Mouse (Mus musculus): Measurements from ENCODE around the gene Capns2. TPM values are rescaled to one million over a fixed set of nuclear protein-coding genes. Genes with fewer than 3 reads are reported as not detected.

The Capns2 gene
- total and polyA plus RNA-seq, 3 experiments, result not detected

GRCm38 (mm10) chr8:92913396-92913795 lies 12.2 kb downstream of the Capns2 start:
- TF ChIP-seq GATA1 (IDR thresholded peaks at IDR 0.05; ENCODE audit: borderline replicate concordance, low read length), result no peak
- no peak for TF ChIP-seq POLR2AphosphoS5 (IDR thresholded peaks at IDR 0.05; ENCODE audit: insufficient replicate concordance, low read depth, low read length)
- TF ChIP-seq GATA2 (IDR thresholded peaks at IDR 0.05; ENCODE audit: borderline replicate concordance, low read depth, low read length), result no peak
- no peak for TF ChIP-seq TAL1 (conservative IDR thresholded peaks at IDR 0.05; ENCODE audit: low read depth, low read length)
- no peak for TF ChIP-seq CTCF (IDR thresholded peaks at IDR 0.05; ENCODE audit: low read depth, low read length)
- Histone ChIP-seq H3K4me3 (ENCODE audit: low read depth, low read length) (no peak overlapping the region), H3K36me3 (replicated peaks) (no peaks in the 10 kb centered on the region), H3K27me3 (ENCODE audit: insufficient read depth, low read length) (no peaks in the 10 kb centered on the region), H3K4me1 (ENCODE audit: insufficient read depth, low read depth, low read length) (no peaks in the 10 kb centered on the region), H3K9me3 (replicated peaks) (peaks cover 22% of the 10 kb centered on the region)
- DNase-seq (ENCODE audit: low spot score) (no peak), ATAC-seq (ENCODE audit: extremely low read depth, insufficient number of reproducible peaks, low FRiP score, poor library complexity, severe bottlenecking) (no peak)

DNA sequence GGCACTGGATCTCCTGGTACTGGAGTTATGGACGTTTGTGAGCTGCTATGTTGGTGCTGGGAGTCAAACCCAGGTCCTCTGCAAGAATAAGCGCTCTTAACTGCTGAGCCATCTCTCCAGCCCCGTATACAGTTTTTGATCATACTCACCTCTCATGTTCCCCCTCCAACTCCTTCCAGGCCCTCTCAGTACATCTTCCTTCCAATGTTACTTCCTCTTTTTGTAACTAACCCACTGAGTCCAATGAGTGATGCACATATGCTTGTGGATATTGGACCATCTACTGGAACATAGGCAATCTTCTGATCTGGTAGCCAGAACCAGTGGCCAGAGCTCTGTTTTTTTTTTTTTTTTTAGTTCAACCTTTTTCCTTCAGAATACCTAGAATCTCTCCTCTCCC lies 14.9 kb downstream of the Capns2 start:
- Histone ChIP-seq H3K27me3 (ENCODE audit: insufficient read depth, low read length) (no peaks in the 10 kb centered on the region), H3K36me3 (replicated peaks) (no peaks in the 10 kb centered on the region), H3K4me1 (ENCODE audit: insufficient read depth, low read depth, low read length) (no peaks in the 10 kb centered on the region), H3K4me3 (ENCODE audit: low read depth, low read length) (no peak overlapping the region), H3K9me3 (replicated peaks) (peaks cover 20% of the 10 kb centered on the region)
- DNase-seq (ENCODE audit: low spot score) (no peak), ATAC-seq (ENCODE audit: extremely low read depth, insufficient number of reproducible peaks, low FRiP score, poor library complexity, severe bottlenecking) (no peak)
- TF ChIP-seq GATA1 (IDR thresholded peaks at IDR 0.05; ENCODE audit: borderline replicate concordance, low read length) (no peak), CTCF (IDR thresholded peaks at IDR 0.05; ENCODE audit: low read depth, low read length) (no peak), GATA2 (IDR thresholded peaks at IDR 0.05; ENCODE audit: borderline replicate concordance, low read depth, low read length) (no peak), POLR2AphosphoS5 (IDR thresholded peaks at IDR 0.05; ENCODE audit: insufficient replicate concordance, low read depth, low read length) (no peak), TAL1 (conservative IDR thresholded peaks at IDR 0.05; ENCODE audit: low read depth, low read length) (no peak)

DNA sequence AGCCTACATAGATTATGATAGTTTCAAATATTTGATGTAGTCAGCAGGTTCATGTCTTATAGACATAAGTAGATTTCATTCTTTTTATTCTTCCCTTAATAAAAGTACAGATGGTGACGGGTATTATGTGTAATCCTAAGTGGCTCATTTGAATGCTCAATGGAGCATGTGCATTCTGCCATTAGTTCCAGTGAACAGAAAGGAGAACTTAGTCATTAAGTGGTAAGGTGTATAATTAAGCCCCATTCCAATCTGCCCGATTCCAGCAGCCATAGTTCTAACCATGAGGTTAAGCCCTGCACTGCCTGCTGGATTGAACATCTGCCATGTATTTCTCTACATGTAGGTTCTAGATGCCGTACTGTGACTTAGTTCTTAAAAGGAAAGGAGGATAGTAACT lies 20.6 kb downstream of the Capns2 start:
- Histone ChIP-seq H3K9me3 (replicated peaks) (peaks cover 13% of the 10 kb centered on the region), H3K27me3 (ENCODE audit: insufficient read depth, low read length) (no peaks in the 10 kb centered on the region), H3K36me3 (replicated peaks) (no peaks in the 10 kb centered on the region), H3K4me3 (ENCODE audit: low read depth, low read length) (no peak overlapping the region), H3K4me1 (ENCODE audit: insufficient read depth, low read depth, low read length) (no peaks in the 10 kb centered on the region)
- DNase-seq (ENCODE audit: low spot score), result no peak
- TF ChIP-seq CTCF (IDR thresholded peaks at IDR 0.05; ENCODE audit: low read depth, low read length) (no peak), POLR2AphosphoS5 (IDR thresholded peaks at IDR 0.05; ENCODE audit: insufficient replicate concordance, low read depth, low read length) (no peak), TAL1 (conservative IDR thresholded peaks at IDR 0.05; ENCODE audit: low read depth, low read length) (no peak), GATA2 (IDR thresholded peaks at IDR 0.05; ENCODE audit: borderline replicate concordance, low read depth, low read length) (no peak), GATA1 (IDR thresholded peaks at IDR 0.05; ENCODE audit: borderline replicate concordance, low read length) (no peak)
- no peak for ATAC-seq (ENCODE audit: extremely low read depth, insufficient number of reproducible peaks, low FRiP score, poor library complexity, severe bottlenecking)

DNA sequence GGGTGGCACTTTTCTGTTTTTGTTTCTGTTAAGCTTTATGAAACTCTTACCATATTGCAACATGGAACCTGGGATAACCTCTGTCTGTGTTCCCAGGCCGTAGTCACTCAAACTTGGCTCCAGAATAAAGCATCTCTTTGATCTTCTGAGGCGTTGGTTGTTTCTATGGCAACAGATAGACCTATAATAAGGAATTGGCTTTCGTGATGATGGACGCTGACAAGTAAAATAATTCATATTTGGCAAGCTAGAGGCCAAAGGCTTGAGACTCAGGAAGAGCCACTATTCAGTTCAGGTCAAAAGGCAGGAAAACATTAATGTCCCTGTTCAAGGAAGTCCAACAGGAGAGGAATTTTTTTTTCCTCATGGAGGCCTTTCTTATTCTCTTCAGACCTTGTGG lies 27.8 kb downstream of the Capns2 start:
- no peak for DNase-seq (ENCODE audit: low spot score)
- TF ChIP-seq TAL1 (conservative IDR thresholded peaks at IDR 0.05; ENCODE audit: low read depth, low read length) (no peak), GATA1 (IDR thresholded peaks at IDR 0.05; ENCODE audit: borderline replicate concordance, low read length) (no peak), CTCF (IDR thresholded peaks at IDR 0.05; ENCODE audit: low read depth, low read length) (no peak), POLR2AphosphoS5 (IDR thresholded peaks at IDR 0.05; ENCODE audit: insufficient replicate concordance, low read depth, low read length) (no peak), GATA2 (IDR thresholded peaks at IDR 0.05; ENCODE audit: borderline replicate concordance, low read depth, low read length) (no peak)
- no peaks in the 10 kb centered on the region for H3K4me1 ChIP-seq (ENCODE audit: insufficient read depth, low read depth, low read length)
- no peaks in the 10 kb centered on the region for H3K36me3 ChIP-seq (replicated peaks)
- no peaks in the 10 kb centered on the region for H3K27me3 ChIP-seq (ENCODE audit: insufficient read depth, low read length)
- no peak overlapping the region for H3K4me3 ChIP-seq (ENCODE audit: low read depth, low read length)
- no peak for ATAC-seq (ENCODE audit: extremely low read depth, insufficient number of reproducible peaks, low FRiP score, poor library complexity, severe bottlenecking)
- peaks cover 8% of the 10 kb centered on the region for H3K9me3 ChIP-seq (replicated peaks)

DNA sequence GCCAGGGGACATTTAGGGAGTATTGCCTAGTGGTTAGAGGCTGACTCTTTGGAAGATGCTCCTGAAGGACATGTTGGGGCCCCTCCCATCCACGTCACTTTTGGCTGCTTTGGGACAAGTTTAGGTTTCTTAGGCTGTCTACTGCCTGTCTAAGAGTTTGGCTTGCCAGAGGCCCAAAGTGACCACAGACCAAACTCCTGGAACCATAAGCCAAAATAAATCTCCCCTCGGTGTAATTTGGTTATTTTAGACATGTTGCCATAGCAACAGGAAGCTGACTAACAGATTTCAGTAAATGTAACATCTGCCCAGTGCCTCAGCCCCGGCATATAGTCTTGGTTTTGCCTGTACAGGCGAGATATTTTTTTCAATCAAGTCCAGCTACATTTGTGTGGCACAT lies 36.8 kb downstream of the Capns2 start:
- no peaks in the 10 kb centered on the region for H3K27me3 ChIP-seq (ENCODE audit: insufficient read depth, low read length)
- H3K9me3 ChIP-seq (replicated peaks), result peaks cover 20% of the 10 kb centered on the region
- TF ChIP-seq GATA1 (IDR thresholded peaks at IDR 0.05; ENCODE audit: borderline replicate concordance, low read length), result no peak
- no peak for TF ChIP-seq POLR2AphosphoS5 (IDR thresholded peaks at IDR 0.05; ENCODE audit: insufficient replicate concordance, low read depth, low read length)
- TF ChIP-seq GATA2 (IDR thresholded peaks at IDR 0.05; ENCODE audit: borderline replicate concordance, low read depth, low read length), result no peak
- TF ChIP-seq TAL1 (conservative IDR thresholded peaks at IDR 0.05; ENCODE audit: low read depth, low read length), result no peak
- no peak for TF ChIP-seq CTCF (IDR thresholded peaks at IDR 0.05; ENCODE audit: low read depth, low read length)
- no peaks in the 10 kb centered on the region for H3K4me1 ChIP-seq (ENCODE audit: insufficient read depth, low read depth, low read length)
- H3K4me3 ChIP-seq (ENCODE audit: low read depth, low read length), result no peak overlapping the region
- no peak for DNase-seq (ENCODE audit: low spot score)
- ATAC-seq (ENCODE audit: extremely low read depth, insufficient number of reproducible peaks, low FRiP score, poor library complexity, severe bottlenecking), result no peak
- no peaks in the 10 kb centered on the region for H3K36me3 ChIP-seq (replicated peaks)

GRCm38 (mm10) chr8:92949071-92949470 lies 47.9 kb downstream of the Capns2 start:
- TF ChIP-seq TAL1 (conservative IDR thresholded peaks at IDR 0.05; ENCODE audit: low read depth, low read length) (no peak), GATA1 (IDR thresholded peaks at IDR 0.05; ENCODE audit: borderline replicate concordance, low read length) (no peak), POLR2AphosphoS5 (IDR thresholded peaks at IDR 0.05; ENCODE audit: insufficient replicate concordance, low read depth, low read length) (no peak), CTCF (IDR thresholded peaks at IDR 0.05; ENCODE audit: low read depth, low read length) (no peak), GATA2 (IDR thresholded peaks at IDR 0.05; ENCODE audit: borderline replicate concordance, low read depth, low read length) (no peak)
- H3K27me3 ChIP-seq (ENCODE audit: insufficient read depth, low read length), result no peaks in the 10 kb centered on the region
- no peak overlapping the region for H3K4me3 ChIP-seq (ENCODE audit: low read depth, low read length)
- DNase-seq (ENCODE audit: low spot score) (no peak), ATAC-seq (ENCODE audit: extremely low read depth, insufficient number of reproducible peaks, low FRiP score, poor library complexity, severe bottlenecking) (no peak)
- H3K4me1 ChIP-seq (ENCODE audit: insufficient read depth, low read depth, low read length), result no peaks in the 10 kb centered on the region
- H3K9me3 ChIP-seq (replicated peaks), result peaks cover 52% of the 10 kb centered on the region
- H3K36me3 ChIP-seq (replicated peaks), result no peaks in the 10 kb centered on the region
